Mouse (Mus musculus) MN1 (cell line): ENCODE measurements around the gene Ucn3.
A peak's percentile ranks its signal among the peaks of the same experiment; 100 is the strongest.
"Not testable (repeated sequence)": the region's sequence is repeated elsewhere in the genome, so short reads cannot be mapped to it uniquely, and the experiment has no call there.

Experiments used
- DNase-seq: peaks from one replicate; pipeline ENCODE4 v3.0.0-alpha.2; 2016; ENCODE audit warnings: low spot score

Gene Ucn3

GRCm38 (mm10) chr13:3945249-3945648 lies at the start of gene Ucn3:
Gene Ucn3, minus strand, starts transcription at chr13:3945349.
- no peak for DNase-seq

DNA sequence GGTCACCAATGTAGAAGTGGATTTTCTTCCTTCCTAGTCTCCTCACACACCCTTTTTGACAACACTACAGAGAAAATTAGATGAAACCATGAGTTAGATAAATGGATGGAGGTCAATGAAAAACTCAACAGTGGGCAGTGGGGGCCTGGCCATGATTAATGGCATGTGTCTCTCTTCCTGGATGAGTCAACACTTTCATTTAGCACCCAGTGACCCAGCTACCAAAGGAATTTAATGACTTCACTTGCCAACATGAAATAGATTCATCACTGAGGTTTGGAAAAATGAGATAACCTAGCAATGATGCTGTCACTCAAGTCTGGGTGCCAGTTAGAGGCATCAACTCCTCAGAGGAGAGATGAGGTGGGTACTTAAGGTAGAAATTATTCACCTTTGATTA lies 46.9 kb upstream of the Ucn3 start:
- no peak for DNase-seq

DNA sequence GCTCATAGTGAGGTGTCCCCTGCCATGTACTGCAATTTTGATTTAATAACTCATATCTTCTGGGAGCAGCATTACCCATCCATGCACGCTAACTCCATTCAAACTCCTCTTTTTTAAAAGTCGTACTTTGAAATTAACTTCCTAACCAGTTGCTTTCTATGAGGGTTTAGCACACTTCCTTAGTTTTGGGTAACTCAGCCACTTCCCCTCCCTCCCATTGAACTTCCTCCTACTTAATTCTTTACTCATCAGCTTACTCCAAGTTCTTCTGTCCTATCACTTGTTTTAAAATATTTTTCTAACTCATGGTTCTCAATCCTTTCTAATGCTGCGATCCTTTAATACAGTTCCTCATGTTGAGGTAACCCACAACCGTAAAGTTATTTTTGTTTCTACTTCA lies 23.7 kb upstream of the Ucn3 start:
- DNase-seq: no peak

DNA sequence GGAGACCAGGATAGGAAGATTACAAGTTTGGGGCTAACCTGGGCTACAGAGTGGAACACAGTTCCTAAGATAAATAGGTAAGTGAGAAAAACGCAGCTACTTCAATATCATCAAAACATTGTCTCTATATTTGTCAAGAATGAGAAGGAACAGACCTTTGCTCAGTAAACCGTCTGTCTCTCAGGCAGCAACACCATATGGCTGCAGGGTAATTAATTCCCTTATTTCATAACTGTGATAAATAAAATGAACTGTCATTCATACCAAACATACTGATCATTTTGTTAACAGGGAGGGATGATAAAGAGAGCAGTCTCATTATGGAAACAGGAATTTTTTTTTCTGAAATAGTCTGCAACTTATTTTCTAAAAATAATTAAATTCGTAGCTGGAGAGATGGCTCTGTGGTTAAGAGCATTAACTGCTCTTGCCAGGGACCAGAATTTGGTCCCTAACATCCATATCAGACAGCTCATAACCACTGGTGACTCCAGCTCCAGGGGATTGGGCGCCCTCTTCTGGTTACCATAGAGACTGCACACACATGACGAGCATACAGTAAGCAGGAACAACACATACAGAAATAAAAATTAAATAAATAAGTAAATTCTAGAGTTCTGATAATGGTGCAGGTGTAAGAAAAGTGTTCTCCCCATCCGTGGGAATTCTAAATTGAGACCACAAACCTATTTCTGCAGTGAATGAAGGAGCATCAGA lies 6.2 kb upstream of the Ucn3 start:
- no peak for DNase-seq

- DNase-seq: no peak
These were observed 4.3 kb upstream of the Ucn3 start for GRCm38 (mm10) chr13:3949477-3949876.

DNA sequence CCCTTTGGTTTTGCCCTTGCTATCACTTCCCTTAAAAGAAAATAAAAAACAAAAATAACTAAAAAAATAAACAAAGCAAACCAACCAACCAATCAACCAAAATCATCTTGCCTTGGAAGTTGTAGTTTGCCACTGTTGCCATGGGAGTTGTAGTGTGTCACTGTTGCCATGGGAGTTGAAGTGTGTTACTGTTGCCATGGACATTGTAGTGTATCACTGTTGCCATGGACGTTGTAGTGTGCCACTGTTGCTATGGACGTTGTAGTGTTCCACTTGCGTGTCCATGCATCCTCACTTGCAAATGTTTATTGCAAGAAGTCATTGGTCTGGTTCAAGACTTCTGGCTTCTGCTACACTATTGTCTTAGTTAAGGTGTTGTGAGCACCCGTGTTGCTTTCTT lies 2.1 kb upstream of the Ucn3 start:
- DNase-seq: no peak

GRCm38 (mm10) chr13:3944699-3945098 lies 450 bp downstream of the Ucn3 start:
- DNase-seq: no peak

GRCm38 (mm10) chr13:3926046-3926445 lies 19.1 kb downstream of the Ucn3 start:
- no peak for DNase-seq

- DNase-seq: no peak
These were observed 19.5 kb downstream of the Ucn3 start for GRCm38 (mm10) chr13:3925632-3926031.

- no peak for DNase-seq
These were observed 20.7 kb downstream of the Ucn3 start for GRCm38 (mm10) chr13:3924483-3924882.

- DNase-seq: peak; percentile 93
These were observed 27.4 kb downstream of the Ucn3 start, which contains the start of the genes Net1 and Tubal3 for GRCm38 (mm10) chr13:3917571-3918311. Gene Net1, minus strand, starts transcription at chr13:3918220. Gene Tubal3, plus strand, starts transcription at chr13:3918274.

- DNase-seq: no peak
These were observed 31.6 kb downstream of the Ucn3 start for GRCm38 (mm10) chr13:3913504-3913903.

DNA sequence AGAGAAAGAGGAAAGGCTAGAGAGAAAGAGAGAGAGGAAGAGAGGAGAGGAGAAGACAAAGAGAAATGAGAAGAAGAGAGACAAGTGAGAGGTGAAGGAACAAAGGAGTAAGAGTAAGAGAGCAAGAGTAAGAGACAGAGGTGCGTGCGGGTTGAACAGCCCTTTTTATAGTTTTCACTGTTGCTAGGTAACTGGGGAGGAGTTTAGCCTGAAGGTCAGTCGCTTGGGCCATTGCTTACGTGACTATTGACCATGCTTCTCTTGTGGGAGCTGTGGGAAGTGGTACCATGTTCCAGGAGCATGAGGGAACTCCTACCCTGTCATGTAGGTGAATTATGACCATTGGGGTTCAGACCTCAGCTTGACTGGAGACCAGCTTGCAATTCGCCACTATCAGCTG lies 34.8 kb downstream of the Ucn3 start:
- DNase-seq: no peak

GRCm38 (mm10) chr13:3908262-3908661 lies 36.9 kb downstream of the Ucn3 start:
- DNase-seq: no peak

GRCm38 (mm10) chr13:3907151-3907696 lies 37.9 kb downstream of the Ucn3 start:
- no peak for DNase-seq

- no peak for DNase-seq
These were observed 45.8 kb downstream of the Ucn3 start for GRCm38 (mm10) chr13:3899301-3899700.

DNA sequence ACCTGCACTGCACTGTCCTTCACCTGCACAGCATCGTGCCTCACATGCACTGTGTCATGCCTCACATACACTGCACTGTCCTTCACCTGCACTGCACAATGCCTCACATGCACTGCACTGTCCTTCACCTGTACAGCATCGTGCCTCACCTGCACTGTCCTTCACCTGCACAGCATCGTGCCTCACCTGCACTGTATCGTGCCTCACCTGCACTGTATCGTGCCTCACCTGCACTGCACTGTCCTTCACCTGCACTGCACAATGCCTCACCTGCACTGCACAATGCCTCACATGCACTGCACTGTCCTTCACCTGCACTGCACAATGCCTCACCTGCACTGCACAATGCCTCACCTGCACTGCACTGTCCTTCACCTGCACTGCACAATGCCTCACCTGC lies 46.9 kb downstream of the Ucn3 start:
- not testable (repeated sequence) for DNase-seq

DNA sequence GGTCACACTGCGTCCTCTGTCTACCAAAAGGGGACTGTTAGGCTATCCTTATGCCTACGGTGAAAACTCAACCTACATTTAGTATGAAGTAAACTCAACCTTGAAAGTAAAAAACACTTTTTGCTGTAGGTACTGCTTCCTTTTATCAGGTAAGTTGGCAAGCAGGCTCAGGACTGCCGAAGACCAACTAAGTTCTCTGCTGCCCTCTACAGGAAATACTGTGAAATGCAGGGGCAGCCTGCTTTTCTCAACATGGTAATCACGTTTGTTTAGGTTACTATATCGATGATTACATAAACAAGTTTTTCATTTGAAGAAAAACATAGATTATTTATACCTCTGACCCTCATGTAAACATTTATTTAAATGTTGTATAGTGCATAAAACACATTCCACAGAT lies 48.2 kb downstream of the Ucn3 start:
- DNase-seq: peak; percentile 76

DNA sequence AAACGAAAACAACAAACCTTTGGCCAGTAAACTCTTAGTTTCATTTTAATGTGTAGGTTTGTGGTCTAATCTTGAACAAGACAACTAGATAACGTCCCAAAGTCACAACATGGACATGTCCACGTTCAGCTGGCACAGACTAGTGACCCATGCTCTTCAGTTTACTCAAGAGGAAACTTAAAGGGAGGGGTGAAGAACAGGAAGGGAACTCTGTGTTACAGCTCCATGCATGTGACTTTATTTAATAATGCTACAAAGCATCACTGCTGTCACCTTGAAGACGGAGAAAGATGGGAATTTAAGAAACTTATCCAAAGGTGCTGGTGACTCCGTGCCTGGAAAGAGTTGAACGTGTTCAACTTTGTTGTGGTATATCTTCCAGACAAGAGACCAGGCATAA lies 49.1 kb downstream of the Ucn3 start:
- DNase-seq: no peak

- no peak for DNase-seq
These were observed 49.7 kb downstream of the Ucn3 start for GRCm38 (mm10) chr13:3895397-3895980.

DNA sequence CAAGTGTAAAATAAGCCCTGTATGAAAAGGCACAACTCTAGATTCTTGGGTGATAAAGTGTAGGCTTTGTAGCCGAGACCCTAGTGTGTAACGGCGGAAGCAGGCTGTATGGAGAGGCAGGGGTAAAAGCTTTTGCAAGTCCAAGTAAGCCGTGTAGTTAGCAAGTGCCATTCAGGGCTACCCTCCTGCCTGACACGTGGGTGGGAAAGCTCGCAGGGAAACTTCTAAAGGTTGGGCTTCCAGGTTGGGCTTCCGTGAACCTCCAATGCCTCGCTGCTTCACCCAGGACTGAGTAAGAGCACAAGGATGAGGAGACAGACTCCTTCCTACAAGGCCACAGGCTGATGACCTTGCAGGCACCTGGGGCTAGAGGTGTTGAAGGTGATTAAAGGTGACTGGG lies 50.6 kb downstream of the Ucn3 start:
- no peak for DNase-seq

DNA sequence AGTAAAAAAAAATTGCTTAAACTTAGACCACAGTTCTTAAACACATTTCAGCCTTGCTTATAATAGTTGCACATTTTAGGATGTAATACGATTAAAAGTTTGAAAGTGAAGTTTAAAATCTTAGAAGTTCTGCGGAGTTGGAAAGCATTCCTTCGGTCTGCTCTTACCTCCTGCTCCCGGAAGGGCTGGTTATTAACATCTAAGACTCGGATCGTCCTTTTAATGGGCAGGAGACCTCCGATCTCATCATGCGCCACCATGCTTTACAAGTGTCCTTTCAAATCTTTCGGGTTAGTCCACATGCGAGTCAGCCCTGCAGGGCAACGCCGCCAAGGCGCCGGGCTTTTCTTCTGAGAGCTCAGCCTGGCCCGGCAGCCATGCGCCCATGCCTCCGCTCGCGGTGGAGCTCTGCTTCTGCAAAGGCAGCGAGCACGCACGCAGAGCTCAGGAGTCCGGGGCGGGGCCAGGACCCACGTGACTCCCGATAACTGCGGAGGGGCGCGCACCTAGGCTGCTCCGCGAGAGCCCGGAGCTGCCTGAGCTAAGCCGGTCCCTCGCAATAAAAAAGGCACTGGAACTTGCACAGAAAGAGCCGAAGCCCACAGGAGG lies 51.9 kb downstream of the Ucn3 start:
- DNase-seq: no peak
